Mouse (Mus musculus): ENCODE measurements at regions not wholly inside any gene's neighbourhood (a gene's known extent, or its start where the extent isn't known, plus 50 kb on each side); places are given as distances from the start of the nearest gene placed in this dataset.

GRCm38 (mm10) chr4:71953441-71953840, 195.7 kb upstream of the Gm11232 start:
- Histone ChIP-seq H3K27ac (ENCODE audit: insufficient read depth, low read length) (no peak overlapping the region), H3K4me3 (ENCODE audit: insufficient read depth, low read length) (no peak overlapping the region), H3K4me1 (ENCODE audit: control insufficient read depth, insufficient read depth, low read length) (no peaks in the 10 kb centered on the region)
- TF ChIP-seq POLR2A (IDR thresholded peaks at IDR 0.05; ENCODE audit: low read depth, low read length) = no peak
- TF ChIP-seq CTCF (IDR thresholded peaks at IDR 0.05; ENCODE audit: borderline replicate concordance, insufficient read depth, low read length) = no peak

DNA sequence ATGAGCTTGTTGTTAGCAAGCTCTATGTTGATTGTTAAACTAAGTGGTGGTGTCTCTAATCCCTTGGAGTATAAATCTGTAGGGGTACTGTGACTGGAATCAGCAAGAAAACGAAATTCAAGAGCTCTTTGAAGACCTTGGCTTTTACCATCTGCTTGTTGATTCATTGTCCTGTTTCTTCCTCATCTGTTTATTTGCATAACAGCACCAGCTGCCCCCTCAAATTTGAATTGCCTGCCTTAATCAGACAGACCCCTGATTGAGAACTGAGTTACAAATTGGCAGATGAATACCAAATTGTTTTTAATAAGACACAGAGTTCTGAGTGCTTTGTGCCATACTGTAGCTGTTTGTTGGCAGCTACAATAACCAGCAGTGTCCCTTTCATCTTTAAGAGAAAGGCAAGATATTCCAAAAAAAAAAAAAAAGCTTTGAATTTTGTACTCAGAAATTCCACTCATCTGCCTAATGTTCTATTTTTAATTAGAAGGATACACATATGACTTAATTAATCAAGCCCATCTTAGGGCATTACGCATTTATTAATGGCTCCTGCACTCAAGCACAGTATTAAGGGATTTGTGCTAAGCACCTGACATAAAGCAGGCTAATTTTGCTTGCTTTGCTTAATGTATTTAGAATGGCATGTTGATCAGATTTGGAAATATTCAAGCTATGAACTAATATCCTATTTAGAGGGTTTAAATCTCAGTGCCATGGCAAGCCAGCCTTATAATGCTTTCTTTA, 175.6 kb upstream of the Gm11232 start:
- no peak overlapping the region for H3K27ac ChIP-seq (ENCODE audit: insufficient read depth, low read length)
- no peaks in the 10 kb centered on the region for H3K4me1 ChIP-seq (ENCODE audit: control insufficient read depth, insufficient read depth, low read length)
- H3K4me3 ChIP-seq (ENCODE audit: insufficient read depth, low read length) = no peak overlapping the region
- TF ChIP-seq POLR2A (IDR thresholded peaks at IDR 0.05; ENCODE audit: low read depth, low read length) = no peak
- TF ChIP-seq CTCF (IDR thresholded peaks at IDR 0.05; ENCODE audit: borderline replicate concordance, insufficient read depth, low read length) = no peak

DNA sequence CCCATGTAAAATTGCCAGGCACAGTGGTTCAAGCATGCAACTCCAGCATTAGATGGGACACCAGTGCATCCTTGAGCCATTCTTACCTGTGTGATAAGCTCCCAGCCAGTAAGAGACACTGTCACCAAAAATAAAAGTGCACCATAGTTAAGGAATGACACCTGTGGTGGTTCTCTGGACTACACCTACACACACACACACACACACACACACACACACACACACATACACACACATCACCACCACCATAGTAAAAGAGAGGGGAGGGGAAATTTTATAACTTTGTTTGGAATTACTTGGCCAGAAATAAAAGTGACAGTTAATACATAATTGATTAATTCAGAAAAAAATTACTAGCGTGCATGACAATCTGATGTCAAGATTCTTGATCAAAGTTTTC, 175.1 kb upstream of the Gm11232 start:
- no peak for TF ChIP-seq CTCF (IDR thresholded peaks at IDR 0.05; ENCODE audit: borderline replicate concordance, insufficient read depth, low read length)
- TF ChIP-seq POLR2A (IDR thresholded peaks at IDR 0.05; ENCODE audit: low read depth, low read length) = no peak
- H3K27ac ChIP-seq (ENCODE audit: insufficient read depth, low read length) = no peak overlapping the region
- H3K4me1 ChIP-seq (ENCODE audit: control insufficient read depth, insufficient read depth, low read length) = no peaks in the 10 kb centered on the region
- H3K4me3 ChIP-seq (ENCODE audit: insufficient read depth, low read length) = no peak overlapping the region

GRCm38 (mm10) chr4:71911551-71911950, 153.8 kb upstream of the Gm11232 start:
- H3K27ac ChIP-seq (ENCODE audit: insufficient read depth, low read length) = no peak overlapping the region
- no peak for TF ChIP-seq POLR2A (IDR thresholded peaks at IDR 0.05; ENCODE audit: low read depth, low read length)
- no peak for TF ChIP-seq CTCF (IDR thresholded peaks at IDR 0.05; ENCODE audit: borderline replicate concordance, insufficient read depth, low read length)
- H3K4me1 ChIP-seq (ENCODE audit: control insufficient read depth, insufficient read depth, low read length) = no peaks in the 10 kb centered on the region
- H3K4me3 ChIP-seq (ENCODE audit: insufficient read depth, low read length) = no peak overlapping the region

- Histone ChIP-seq H3K27ac (ENCODE audit: insufficient read depth, low read length) (no peak overlapping the region), H3K4me1 (ENCODE audit: control insufficient read depth, insufficient read depth, low read length) (no peaks in the 10 kb centered on the region), H3K4me3 (ENCODE audit: insufficient read depth, low read length) (no peak overlapping the region)
- no peak for TF ChIP-seq POLR2A (IDR thresholded peaks at IDR 0.05; ENCODE audit: low read depth, low read length)
- no peak for TF ChIP-seq CTCF (IDR thresholded peaks at IDR 0.05; ENCODE audit: borderline replicate concordance, insufficient read depth, low read length)
Observed at GRCm38 (mm10) chr4:71875651-71876050, 117.9 kb upstream of the Gm11232 start.

- Histone ChIP-seq H3K4me1 (ENCODE audit: control insufficient read depth, insufficient read depth, low read length) (no peaks in the 10 kb centered on the region), H3K27ac (ENCODE audit: insufficient read depth, low read length) (no peak overlapping the region), H3K4me3 (ENCODE audit: insufficient read depth, low read length) (no peak overlapping the region)
- TF ChIP-seq CTCF (IDR thresholded peaks at IDR 0.05; ENCODE audit: borderline replicate concordance, insufficient read depth, low read length) (no peak), POLR2A (IDR thresholded peaks at IDR 0.05; ENCODE audit: low read depth, low read length) (no peak)
Observed at GRCm38 (mm10) chr4:71866948-71867347, 109.2 kb upstream of the Gm11232 start.

DNA sequence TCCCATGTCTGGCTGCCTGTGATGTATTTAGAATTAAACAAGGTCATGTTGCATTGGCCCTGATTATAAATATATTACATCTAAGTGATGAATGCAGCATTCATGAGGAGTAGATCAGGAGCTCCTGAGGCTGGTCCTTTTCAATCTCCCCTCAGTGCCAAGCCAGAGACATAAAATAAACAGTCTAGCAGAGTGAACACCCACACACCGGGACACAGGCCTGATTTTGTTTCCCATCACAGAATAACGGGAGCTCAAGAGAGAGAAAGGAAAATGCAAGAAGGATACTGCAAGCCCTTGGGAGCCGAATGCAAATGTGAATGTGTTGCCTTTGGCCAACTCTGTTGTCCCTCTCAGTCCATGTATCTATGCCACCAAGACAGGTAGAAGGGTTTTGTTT, 84.1 kb upstream of the Gm11232 start:
- TF ChIP-seq POLR2A (IDR thresholded peaks at IDR 0.05; ENCODE audit: low read depth, low read length) (no peak), CTCF (IDR thresholded peaks at IDR 0.05; ENCODE audit: borderline replicate concordance, insufficient read depth, low read length) (no peak)
- H3K4me3 ChIP-seq (ENCODE audit: insufficient read depth, low read length) = no peak overlapping the region
- no peak overlapping the region for H3K27ac ChIP-seq (ENCODE audit: insufficient read depth, low read length)
- H3K4me1 ChIP-seq (ENCODE audit: control insufficient read depth, insufficient read depth, low read length) = no peaks in the 10 kb centered on the region

DNA sequence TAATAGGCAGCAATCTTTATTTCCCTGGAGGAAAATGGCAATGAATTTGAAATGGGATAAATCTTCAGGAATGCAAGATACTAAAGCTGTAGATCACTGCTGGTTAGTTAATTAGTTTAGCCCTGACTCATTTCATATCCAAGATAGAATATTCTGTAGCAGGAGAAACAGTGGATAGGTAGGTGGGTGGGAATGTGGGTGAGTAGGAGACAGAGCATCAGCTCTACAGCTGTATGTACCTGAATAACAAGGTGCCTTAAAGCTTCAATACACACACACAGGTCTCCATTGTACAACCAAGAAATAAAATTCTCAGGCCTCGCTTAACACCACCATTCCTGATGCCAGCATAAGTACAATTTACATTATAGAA, 83.0 kb upstream of the Gm11232 start:
- H3K27ac ChIP-seq (ENCODE audit: insufficient read depth, low read length) = no peak overlapping the region
- TF ChIP-seq CTCF (IDR thresholded peaks at IDR 0.05; ENCODE audit: borderline replicate concordance, insufficient read depth, low read length) (no peak), POLR2A (IDR thresholded peaks at IDR 0.05; ENCODE audit: low read depth, low read length) (no peak)
- H3K4me3 ChIP-seq (ENCODE audit: insufficient read depth, low read length) = no peak overlapping the region
- H3K4me1 ChIP-seq (ENCODE audit: control insufficient read depth, insufficient read depth, low read length) = no peaks in the 10 kb centered on the region

DNA sequence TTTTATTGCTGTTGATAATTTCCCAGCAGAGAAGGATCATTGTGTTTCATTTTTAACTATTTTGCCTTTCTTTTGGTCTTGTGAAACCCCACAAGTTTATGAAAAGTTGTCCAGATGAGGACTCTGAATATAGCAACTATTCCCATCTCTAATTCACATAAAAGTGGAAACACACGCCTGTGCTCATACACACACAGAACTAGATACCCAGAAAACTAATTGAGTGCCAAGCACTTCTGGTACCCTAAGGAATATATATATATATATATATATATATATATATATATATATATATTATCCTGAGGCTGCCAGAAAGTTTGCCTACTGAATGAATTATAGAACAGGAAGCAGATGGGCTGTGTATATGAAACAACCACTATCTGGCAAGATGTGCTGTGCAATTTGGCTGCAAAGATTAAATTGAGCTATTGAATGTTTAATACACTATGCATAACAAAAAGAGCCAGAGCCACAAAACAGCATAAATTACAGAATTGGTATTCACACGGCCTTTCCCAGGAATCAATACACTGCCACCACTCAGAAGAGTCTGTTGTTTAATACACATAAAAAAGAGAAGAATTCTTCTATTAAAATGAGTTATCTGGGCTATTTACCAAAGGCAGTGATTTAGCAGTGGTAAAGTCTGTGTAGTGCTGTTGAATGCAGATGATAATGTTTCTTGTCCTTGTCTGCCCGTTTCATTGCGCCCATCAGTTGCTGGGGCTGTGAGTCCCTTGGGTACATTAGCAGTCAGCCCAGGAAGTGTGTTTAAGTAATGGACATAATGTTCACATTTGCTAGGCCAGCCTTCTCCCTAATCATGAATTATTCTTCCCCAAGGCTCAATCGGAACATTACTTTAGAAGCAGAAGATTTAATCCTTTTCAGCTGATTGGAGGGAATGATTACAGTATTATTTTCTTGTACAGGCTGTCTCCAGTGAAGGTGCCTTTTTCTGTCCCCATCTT, 82.3 kb upstream of the Gm11232 start:
- TF ChIP-seq POLR2A (IDR thresholded peaks at IDR 0.05; ENCODE audit: low read depth, low read length) (no peak), CTCF (IDR thresholded peaks at IDR 0.05; ENCODE audit: borderline replicate concordance, insufficient read depth, low read length) (no peak)
- Histone ChIP-seq H3K27ac (ENCODE audit: insufficient read depth, low read length) (no peak overlapping the region), H3K4me3 (ENCODE audit: insufficient read depth, low read length) (no peak overlapping the region), H3K4me1 (ENCODE audit: control insufficient read depth, insufficient read depth, low read length) (no peaks in the 10 kb centered on the region)

All from embryonic fibroblast, embryonic 13.5 days (primary cell).